Mouse (Mus musculus): ENCODE results near the gene Fam19a5.

Fam19a5 gene

GRCm38 (mm10) chr15:87668112-87668511 is 124.0 kb downstream of the Fam19a5 start:
- no peak for DNase-seq

GRCm38 (mm10) chr15:87671929-87672328 is 127.8 kb downstream of the Fam19a5 start:
- DNase-seq = no peak

GRCm38 (mm10) chr15:87678711-87679110 is 134.6 kb downstream of the Fam19a5 start:
- DNase-seq = no peak

- DNase-seq = no peak
Observed at GRCm38 (mm10) chr15:87682410-87682809, 138.3 kb downstream of the Fam19a5 start.

- DNase-seq = no peak
Observed at GRCm38 (mm10) chr15:87686415-87687040, 142.4 kb downstream of the Fam19a5 start.

- DNase-seq = peak; percentile 37
Observed at GRCm38 (mm10) chr15:87691271-87691955, 147.3 kb downstream of the Fam19a5 start.

GRCm38 (mm10) chr15:87691958-87692357 is 147.9 kb downstream of the Fam19a5 start:
- no peak for DNase-seq

GRCm38 (mm10) chr15:87692394-87692793 is 148.3 kb downstream of the Fam19a5 start:
- peak; percentile 71 for DNase-seq

- DNase-seq = no peak
Observed at GRCm38 (mm10) chr15:87692865-87693513, 148.9 kb downstream of the Fam19a5 start.

GRCm38 (mm10) chr15:87697433-87697996 is 153.4 kb downstream of the Fam19a5 start:
- DNase-seq = no peak

- DNase-seq = peak; percentile 22
Observed at GRCm38 (mm10) chr15:87698562-87699320, 154.6 kb downstream of the Fam19a5 start.

GRCm38 (mm10) chr15:87702821-87703220 is 158.7 kb downstream of the Fam19a5 start:
- DNase-seq = no peak

- DNase-seq = no peak
Observed at GRCm38 (mm10) chr15:87703334-87703733, 159.2 kb downstream of the Fam19a5 start.

- DNase-seq = no peak
Observed at GRCm38 (mm10) chr15:87711790-87712189, 167.7 kb downstream of the Fam19a5 start.

GRCm38 (mm10) chr15:87712221-87712620 is 168.1 kb downstream of the Fam19a5 start:
- no peak for DNase-seq

- DNase-seq = peak; percentile 18
Observed at GRCm38 (mm10) chr15:87715037-87715676, 171.1 kb downstream of the Fam19a5 start.

- no peak for DNase-seq
Observed at GRCm38 (mm10) chr15:87717056-87717455, 173.0 kb downstream of the Fam19a5 start.

GRCm38 (mm10) chr15:87723455-87723986 is 179.4 kb downstream of the Fam19a5 start:
- DNase-seq = no peak

- DNase-seq = no peak
Observed at GRCm38 (mm10) chr15:87726657-87727236, 182.6 kb downstream of the Fam19a5 start.

GRCm38 (mm10) chr15:87736345-87736744 is 192.2 kb downstream of the Fam19a5 start:
- DNase-seq = no peak

- DNase-seq = no peak
Observed at GRCm38 (mm10) chr15:87755482-87755881, 211.4 kb downstream of the Fam19a5 start.

GRCm38 (mm10) chr15:87765876-87766275 is 221.8 kb downstream of the Fam19a5 start:
- DNase-seq = no peak

Measured in cerebellum, adult 11 months (tissue).